Mouse (Mus musculus): ENCODE data around the gene Elfn2.

Elfn2 gene

GRCm38 (mm10) chr15:78736681-78737100 lies 18.1 kb upstream of the Elfn2 start:
- TF ChIP-seq GATA4 (IDR thresholded peaks at IDR 0.05; ENCODE audit: insufficient replicate concordance, low read length), result no peak

GRCm38 (mm10) chr15:78736181-78736579 lies 17.6 kb upstream of the Elfn2 start:
- TF ChIP-seq GATA4 (IDR thresholded peaks at IDR 0.05; ENCODE audit: insufficient replicate concordance, low read length), result no peak

GRCm38 (mm10) chr15:78735431-78736180 lies 17.0 kb upstream of the Elfn2 start:
- no peak for TF ChIP-seq GATA4 (IDR thresholded peaks at IDR 0.05; ENCODE audit: insufficient replicate concordance, low read length)

- TF ChIP-seq GATA4 (IDR thresholded peaks at IDR 0.05; ENCODE audit: insufficient replicate concordance, low read length), result no peak
Measured at GRCm38 (mm10) chr15:78731830-78732229, 13.3 kb upstream of the Elfn2 start.

- TF ChIP-seq GATA4 (IDR thresholded peaks at IDR 0.05; ENCODE audit: insufficient replicate concordance, low read length), result no peak
Measured at GRCm38 (mm10) chr15:78730315-78731049, 11.9 kb upstream of the Elfn2 start.

GRCm38 (mm10) chr15:78726697-78727096 lies 8.1 kb upstream of the Elfn2 start:
- no peak for TF ChIP-seq GATA4 (IDR thresholded peaks at IDR 0.05; ENCODE audit: insufficient replicate concordance, low read length)

GRCm38 (mm10) chr15:78720532-78720931 lies 2.0 kb upstream of the Elfn2 start:
- no peak for TF ChIP-seq GATA4 (IDR thresholded peaks at IDR 0.05; ENCODE audit: insufficient replicate concordance, low read length)

GRCm38 (mm10) chr15:78720094-78720493 lies 1.5 kb upstream of the Elfn2 start:
- TF ChIP-seq GATA4 (IDR thresholded peaks at IDR 0.05; ENCODE audit: insufficient replicate concordance, low read length), result no peak

GRCm38 (mm10) chr15:78719416-78719815 lies 845 bp upstream of the Elfn2 start:
- TF ChIP-seq GATA4 (IDR thresholded peaks at IDR 0.05; ENCODE audit: insufficient replicate concordance, low read length), result no peak

GRCm38 (mm10) chr15:78716936-78717335 lies 1.6 kb downstream of the Elfn2 start:
- TF ChIP-seq GATA4 (IDR thresholded peaks at IDR 0.05; ENCODE audit: insufficient replicate concordance, low read length), result no peak

- TF ChIP-seq GATA4 (IDR thresholded peaks at IDR 0.05; ENCODE audit: insufficient replicate concordance, low read length), result no peak
Measured at GRCm38 (mm10) chr15:78715856-78716255, 2.7 kb downstream of the Elfn2 start.

GRCm38 (mm10) chr15:78713751-78714150 lies 4.8 kb downstream of the Elfn2 start:
- no peak for TF ChIP-seq GATA4 (IDR thresholded peaks at IDR 0.05; ENCODE audit: insufficient replicate concordance, low read length)

GRCm38 (mm10) chr15:78712335-78713258 lies 6.0 kb downstream of the Elfn2 start:
- no peak for TF ChIP-seq GATA4 (IDR thresholded peaks at IDR 0.05; ENCODE audit: insufficient replicate concordance, low read length)

GRCm38 (mm10) chr15:78711935-78712334 lies 6.6 kb downstream of the Elfn2 start:
- TF ChIP-seq GATA4 (IDR thresholded peaks at IDR 0.05; ENCODE audit: insufficient replicate concordance, low read length), result no peak

- no peak for TF ChIP-seq GATA4 (IDR thresholded peaks at IDR 0.05; ENCODE audit: insufficient replicate concordance, low read length)
Measured at GRCm38 (mm10) chr15:78710634-78711033, 7.9 kb downstream of the Elfn2 start.

Data from liver, adult (tissue).